Mouse (Mus musculus): ENCODE data around the gene Fkbp6. TPM values are rescaled to one million over a fixed set of nuclear protein-coding genes. Genes with fewer than 3 reads are reported as not detected.

Fkbp6 gene
- polyA plus RNA-seq, 2 experiments, result 0.03 TPM; not detected in 1

DNA sequence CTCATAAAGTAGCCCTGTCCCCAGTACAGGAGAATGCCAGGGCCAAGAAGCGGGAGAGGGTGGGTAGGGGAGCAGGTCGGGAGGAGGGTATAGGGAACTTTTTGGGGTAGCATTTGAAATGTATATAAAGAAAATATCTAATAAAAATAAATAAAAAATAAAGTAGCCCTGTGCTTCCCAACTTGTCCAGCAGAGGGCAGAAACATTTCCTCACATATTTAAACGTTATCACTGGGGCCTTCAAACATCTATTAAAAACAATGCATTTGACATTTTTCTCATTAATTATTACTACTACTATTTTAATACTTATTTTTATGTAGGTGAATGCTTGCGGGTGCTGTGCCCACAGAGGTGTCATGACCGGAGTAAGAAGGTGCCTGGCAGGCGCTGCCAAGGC is 18.0 kb upstream of the Fkbp6 start:
- H3K27ac ChIP-seq, result no peak overlapping the region
- H3K36me3 ChIP-seq (replicated peaks; ENCODE audit: control insufficient read depth, insufficient read depth, low read depth), result no peaks in the 10 kb centered on the region
- no peak overlapping the region for H3K9ac ChIP-seq (replicated peaks)
- ATAC-seq (ENCODE audit: insufficient read depth) (no peak), DNase-seq (ENCODE audit: low read depth in 3 of 3, low spot score in 3 of 3) (no peak)
- H3K4me2 ChIP-seq (ENCODE audit: low read depth), result no peak overlapping the region
- 48% methylated on average over 6 of the region's 6 CpGs for WGBS (ENCODE audit: insufficient replicate concordance)
- H3K27me3 ChIP-seq (ENCODE audit: control insufficient read depth, insufficient read depth, low read length), result no peaks in the 10 kb centered on the region
- H3K9me3 ChIP-seq (ENCODE audit: control insufficient read depth, low read length), result no peaks in the 10 kb centered on the region
- H3K4me1 ChIP-seq (replicated peaks; ENCODE audit: control insufficient read depth in 2 of 2, insufficient read depth in 2 of 2, low read length in 1 of 2), result peaks cover 5 to 7% of the 10 kb centered on the region in 2 experiments; a peak in 3 of 4 replicates
- TF ChIP-seq CTCF (IDR thresholded peaks at IDR 0.05; ENCODE audit: low read depth), result peak; percentile 47
- TF ChIP-seq EP300 (IDR thresholded peaks at IDR 0.05; ENCODE audit: low read depth), result no peak
- no peak overlapping the region for H3K4me3 ChIP-seq (ENCODE audit: insufficient read depth in 1 of 2, low read depth in 2 of 2, low read length in 2 of 2)

DNA sequence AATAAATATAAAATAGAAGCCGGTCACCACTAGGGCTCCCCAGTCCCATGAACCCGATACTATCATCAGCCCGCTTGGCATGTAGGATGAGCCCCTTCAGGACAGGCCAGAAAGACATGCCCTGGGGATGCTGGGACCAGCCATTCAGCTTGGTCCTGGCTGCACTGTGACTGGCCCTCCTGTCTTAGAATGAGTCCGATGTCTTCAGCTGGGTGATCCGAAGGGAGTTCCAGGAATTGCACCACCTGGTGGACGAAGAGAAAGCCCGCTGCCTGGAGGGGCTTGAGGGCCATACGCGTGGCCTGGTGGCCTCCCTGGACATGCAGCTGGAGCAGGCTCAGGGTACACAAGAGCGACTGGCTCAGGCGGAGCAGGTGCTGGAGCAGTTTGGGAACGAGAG is 13.7 kb upstream of the Fkbp6 start:
- ATAC-seq (ENCODE audit: insufficient read depth), result no peak
- Histone ChIP-seq H3K9ac (replicated peaks) (no peak overlapping the region), H3K9me3 (ENCODE audit: control insufficient read depth, low read length) (no peaks in the 10 kb centered on the region), H3K36me3 (replicated peaks; ENCODE audit: control insufficient read depth, insufficient read depth, low read depth) (no peaks in the 10 kb centered on the region), H3K27me3 (ENCODE audit: control insufficient read depth, insufficient read depth, low read length) (no peaks in the 10 kb centered on the region), H3K4me3 (ENCODE audit: insufficient read depth in 1 of 2, low read depth in 2 of 2, low read length in 2 of 2) (no peak overlapping the region), H3K4me2 (ENCODE audit: low read depth) (no peak overlapping the region), H3K4me1 (replicated peaks; ENCODE audit: control insufficient read depth in 2 of 2, insufficient read depth in 2 of 2, low read length in 1 of 2) (no peaks in the 10 kb centered on the region), H3K27ac (no peak overlapping the region)
- WGBS (ENCODE audit: insufficient replicate concordance), result 27% methylated on average over 12 of the region's 12 CpGs
- DNase-seq (ENCODE audit: low read depth in 3 of 3, low spot score in 3 of 3), result no peak
- TF ChIP-seq CTCF (IDR thresholded peaks at IDR 0.05; ENCODE audit: low read depth) (peak; percentile 71), EP300 (IDR thresholded peaks at IDR 0.05; ENCODE audit: low read depth) (no peak)

DNA sequence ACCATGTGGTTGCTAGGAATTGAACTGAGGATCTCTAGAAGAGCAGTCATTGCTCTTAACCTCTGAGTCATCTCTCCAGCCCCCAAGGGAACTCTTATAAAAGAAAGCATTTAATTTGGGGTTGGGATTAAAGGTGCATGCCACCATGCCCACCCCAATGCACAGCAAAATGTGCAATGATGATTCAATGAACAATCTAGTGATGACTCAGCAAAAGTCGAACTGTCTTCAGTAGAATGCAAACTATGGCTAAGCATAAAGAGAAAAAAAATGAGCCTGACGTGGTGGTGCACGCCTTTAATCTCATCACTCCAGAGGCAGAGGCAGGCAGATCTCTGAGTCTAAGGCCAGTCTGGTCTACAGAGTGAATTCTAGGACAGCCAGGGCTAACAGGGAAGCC is 12.7 kb upstream of the Fkbp6 start:
- TF ChIP-seq EP300 (IDR thresholded peaks at IDR 0.05; ENCODE audit: low read depth) (no peak), CTCF (IDR thresholded peaks at IDR 0.05; ENCODE audit: low read depth) (no peak)

DNA sequence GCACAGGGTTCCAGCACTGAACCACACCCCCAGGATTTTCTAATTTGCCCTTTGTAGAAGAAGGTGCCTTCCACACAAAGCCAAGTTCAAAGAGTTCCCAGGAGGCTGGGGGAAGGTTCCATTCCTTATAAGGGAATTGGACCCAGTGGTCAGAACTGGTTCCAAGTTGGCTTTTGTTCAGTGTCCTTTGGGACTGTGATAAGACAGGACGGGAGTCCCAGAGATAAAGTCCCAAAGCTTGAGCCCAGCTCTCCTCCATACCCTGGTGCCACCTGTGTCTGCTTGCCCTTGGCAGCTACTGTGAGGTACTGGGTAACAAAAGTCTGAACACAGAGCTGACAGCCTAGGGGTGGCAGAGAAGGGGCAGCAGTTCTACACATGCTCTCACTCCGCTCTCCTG is 9.9 kb upstream of the Fkbp6 start:
- no peak for DNase-seq (ENCODE audit: low read depth in 3 of 3, low spot score in 3 of 3)
- no peak overlapping the region for H3K27ac ChIP-seq
- H3K4me1 ChIP-seq (replicated peaks; ENCODE audit: control insufficient read depth in 2 of 2, insufficient read depth in 2 of 2, low read length in 1 of 2), result no peaks in the 10 kb centered on the region
- no peak overlapping the region for H3K4me2 ChIP-seq (ENCODE audit: low read depth)
- no peak for ATAC-seq (ENCODE audit: insufficient read depth)
- H3K36me3 ChIP-seq (replicated peaks; ENCODE audit: control insufficient read depth, insufficient read depth, low read depth), result no peaks in the 10 kb centered on the region
- H3K4me3 ChIP-seq (ENCODE audit: insufficient read depth in 1 of 2, low read depth in 2 of 2, low read length in 2 of 2), result no peak overlapping the region
- TF ChIP-seq EP300 (IDR thresholded peaks at IDR 0.05; ENCODE audit: low read depth) (no peak), CTCF (IDR thresholded peaks at IDR 0.05; ENCODE audit: low read depth) (no peak)
- no peak overlapping the region for H3K9ac ChIP-seq (replicated peaks)
- 63% methylated on average over 2 of the region's 2 CpGs for WGBS (ENCODE audit: insufficient replicate concordance)
- no peaks in the 10 kb centered on the region; the same call in 1 of the 2 replicates for H3K27me3 ChIP-seq (ENCODE audit: control insufficient read depth, insufficient read depth, low read length)
- no peaks in the 10 kb centered on the region for H3K9me3 ChIP-seq (ENCODE audit: control insufficient read depth, low read length)

More for the DNA sequence above, 12.7 kb upstream of the Fkbp6 start:
- no peak overlapping the region for H3K4me2 ChIP-seq (ENCODE audit: low read depth)
- no peak overlapping the region for H3K27ac ChIP-seq
- H3K4me1 ChIP-seq (replicated peaks; ENCODE audit: control insufficient read depth in 2 of 2, insufficient read depth in 2 of 2, low read length in 1 of 2), result no peaks in the 10 kb centered on the region
- DNase-seq (ENCODE audit: low read depth in 3 of 3, low spot score in 3 of 3) (no peak), ATAC-seq (ENCODE audit: insufficient read depth) (no peak)
- 52% methylated on average over 3 of the region's 3 CpGs for WGBS (ENCODE audit: insufficient replicate concordance)
- no peak overlapping the region for H3K9ac ChIP-seq (replicated peaks)
- no peaks in the 10 kb centered on the region for H3K9me3 ChIP-seq (ENCODE audit: control insufficient read depth, low read length)
- no peaks in the 10 kb centered on the region for H3K36me3 ChIP-seq (replicated peaks; ENCODE audit: control insufficient read depth, insufficient read depth, low read depth)
- H3K4me3 ChIP-seq (ENCODE audit: insufficient read depth in 1 of 2, low read depth in 2 of 2, low read length in 2 of 2), result no peak overlapping the region
- H3K27me3 ChIP-seq (ENCODE audit: control insufficient read depth, insufficient read depth, low read length), result no peaks in the 10 kb centered on the region

DNA sequence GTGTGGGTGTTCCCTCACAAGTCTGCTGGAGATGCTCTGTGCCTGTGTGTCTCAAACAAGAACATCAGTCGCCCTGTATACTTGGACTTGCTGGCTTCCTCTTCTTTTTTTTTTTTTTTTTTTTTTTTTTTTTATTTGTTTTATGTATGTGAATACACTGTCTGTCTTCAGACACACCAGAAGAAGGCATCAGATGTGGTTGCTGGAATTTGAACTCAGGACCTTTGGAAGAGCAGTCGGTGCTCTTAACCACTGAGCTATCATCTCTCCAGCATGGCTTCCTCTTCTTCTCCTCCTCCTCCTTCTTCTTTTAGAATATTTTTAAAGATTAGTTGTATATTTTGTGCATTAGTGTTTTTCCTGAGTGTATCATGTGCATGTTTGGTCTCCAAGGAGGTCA is 7.7 kb upstream of the Fkbp6 start:
- TF ChIP-seq EP300 (IDR thresholded peaks at IDR 0.05; ENCODE audit: low read depth), result no peak
- no peak for TF ChIP-seq CTCF (IDR thresholded peaks at IDR 0.05; ENCODE audit: low read depth)
- WGBS (ENCODE audit: insufficient replicate concordance), result 54% methylated on average over 2 of the region's 2 CpGs
- no peaks in the 10 kb centered on the region for H3K4me1 ChIP-seq (replicated peaks; ENCODE audit: control insufficient read depth in 2 of 2, insufficient read depth in 2 of 2, low read length in 1 of 2)
- no peaks in the 10 kb centered on the region for H3K9me3 ChIP-seq (ENCODE audit: control insufficient read depth, low read length)
- ATAC-seq (ENCODE audit: insufficient read depth) (no peak), DNase-seq (ENCODE audit: low read depth in 3 of 3, low spot score in 3 of 3) (no peak)
- H3K9ac ChIP-seq (replicated peaks), result no peak overlapping the region
- no peak overlapping the region for H3K4me2 ChIP-seq (ENCODE audit: low read depth)
- no peaks in the 10 kb centered on the region; the same call in 1 of the 2 replicates for H3K27me3 ChIP-seq (ENCODE audit: control insufficient read depth, insufficient read depth, low read length)
- H3K4me3 ChIP-seq (ENCODE audit: insufficient read depth in 1 of 2, low read depth in 2 of 2, low read length in 2 of 2), result no peak overlapping the region
- H3K36me3 ChIP-seq (replicated peaks; ENCODE audit: control insufficient read depth, insufficient read depth, low read depth), result no peaks in the 10 kb centered on the region
- H3K27ac ChIP-seq, result no peak overlapping the region
